ENCODE assay signal across 10 mouse cellular contexts in the genomic region with DNA sequence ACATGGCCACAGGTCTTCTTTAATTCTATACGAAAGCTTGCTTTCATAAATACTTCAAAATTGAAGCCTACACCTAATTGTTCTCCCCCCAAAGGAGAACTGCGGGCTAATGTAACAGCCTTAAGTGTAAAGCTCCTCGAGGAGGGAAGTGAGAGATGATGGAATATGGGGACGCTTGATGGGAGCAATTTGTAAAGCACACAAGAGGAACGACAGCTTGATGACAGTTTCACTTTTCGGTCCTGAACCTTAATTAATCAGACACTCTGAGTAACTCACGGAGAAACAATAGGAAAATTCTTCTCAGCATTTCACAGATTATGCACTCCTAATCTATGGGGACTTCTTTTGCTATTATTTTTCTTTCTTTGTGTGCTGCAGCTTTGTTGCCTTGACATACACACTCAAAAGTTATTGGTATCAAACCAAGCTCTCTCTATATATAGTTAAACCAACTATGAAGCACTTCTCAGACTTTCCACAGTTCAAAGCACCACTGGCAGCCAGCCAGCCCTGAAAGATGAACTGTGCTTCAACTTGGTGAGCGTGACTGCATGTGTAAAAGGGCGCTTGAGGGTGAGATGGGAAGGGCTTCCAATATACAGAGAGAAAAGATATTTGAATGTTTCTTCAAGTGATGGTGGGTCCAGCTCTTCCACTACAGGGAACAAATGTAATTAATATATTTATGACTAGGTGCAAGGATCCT.
A peak's percentile ranks its signal among the peaks of the same experiment; 100 is the strongest.
DNase-seq lines count a peak whose midpoint lies in the region; ATAC-seq and TF ChIP-seq lines count a peak whose summit lies in the region.
"Had no signal": no experiment of that assay in that cellular context is flagged by ENCODE, and none has a peak within 500 bp of the region (broad histone marks: within the 10 kb centered on the region; RNA-seq: fewer than 3 reads in every experiment).

No protein-coding gene starts in this region.

- H3K4me3 ChIP-seq in hindbrain, embryonic 14.5 days (replicated peaks; ENCODE audit: low read length) = no peak overlapping the region
- H3K4me3 ChIP-seq in hindbrain, embryonic 12.5 days = no peak overlapping the region
- H3K4me3 ChIP-seq: embryonic facial prominence, embryonic 15.5 days had no signal

- no peaks in the 10 kb centered on the region for H3K9me3 ChIP-seq in hindbrain, embryonic 14.5 days (ENCODE audit: control insufficient read depth, low read length)
- no peaks in the 10 kb centered on the region for H3K9me3 ChIP-seq in hindbrain, embryonic 12.5 days (replicated peaks)
- H3K9me3 ChIP-seq: embryonic facial prominence, embryonic 15.5 days had no signal

- peak; percentile 1 to 8 for DNase-seq in adrenal gland, postnatal 36 days
- no peak for DNase-seq in adrenal gland, adult 18-20 months (ENCODE audit: low spot score in 2 of 2)
- peak; percentile 49 for DNase-seq in hindbrain, embryonic 14.5 days (ENCODE audit: low spot score)
- peak; percentile 65 for DNase-seq in brain, embryonic 14.5 days (ENCODE audit: low read depth)
- DNase-seq in kidney, postnatal 10 days = peak; percentile 79
- no peak for DNase-seq in thymus, postnatal 14 days
- DNase-seq in ovary, postnatal 36 days (ENCODE audit: low spot score) = no peak
- DNase-seq: gastrocnemius, postnatal 36 days had no signal

- H3K9ac ChIP-seq in hindbrain, embryonic 14.5 days = no peak overlapping the region
- H3K9ac ChIP-seq in hindbrain, embryonic 12.5 days = no peak overlapping the region
- H3K9ac ChIP-seq: embryonic facial prominence, embryonic 15.5 days had no signal

- ATAC-seq in hindbrain, embryonic 14.5 days (ENCODE audit: low FRiP score) = no peak
- no peak for ATAC-seq in hindbrain, embryonic 12.5 days (ENCODE audit: low FRiP score)

- TF ChIP-seq CTCF in brain, embryonic 14.5 days (IDR thresholded peaks at IDR 0.05; ENCODE audit: borderline replicate concordance, extremely low read depth, insufficient read depth, insufficient read length) = no peak

- TF ChIP-seq POLR2A in brain, embryonic 14.5 days (IDR thresholded peaks at IDR 0.05; ENCODE audit: borderline replicate concordance, extremely low read depth, insufficient read depth, insufficient read length, poor library complexity, severe bottlenecking) = no peak

- H3K27me3 ChIP-seq in hindbrain, embryonic 14.5 days (ENCODE audit: control insufficient read depth, insufficient read depth, low read length) = no peaks in the 10 kb centered on the region
- no peaks in the 10 kb centered on the region for H3K27me3 ChIP-seq in hindbrain, embryonic 12.5 days
- H3K27me3 ChIP-seq: embryonic facial prominence, embryonic 15.5 days had no signal

- no peak overlapping the region for H3K27ac ChIP-seq in hindbrain, embryonic 14.5 days
- H3K27ac ChIP-seq in hindbrain, embryonic 12.5 days = no peak overlapping the region
- H3K27ac ChIP-seq: embryonic facial prominence, embryonic 15.5 days had no signal

- H3K36me3 ChIP-seq in hindbrain, embryonic 14.5 days (replicated peaks; ENCODE audit: control insufficient read depth, insufficient read depth) = no peaks in the 10 kb centered on the region
- H3K36me3 ChIP-seq in hindbrain, embryonic 12.5 days = no peaks in the 10 kb centered on the region
- H3K36me3 ChIP-seq: embryonic facial prominence, embryonic 15.5 days had no signal

- H3K4me2 ChIP-seq in hindbrain, embryonic 14.5 days (replicated peaks) = no peak overlapping the region
- no peak overlapping the region for H3K4me2 ChIP-seq in hindbrain, embryonic 12.5 days (replicated peaks)
- H3K4me2 ChIP-seq: embryonic facial prominence, embryonic 15.5 days had no signal

- no peaks in the 10 kb centered on the region for H3K4me1 ChIP-seq in hindbrain, embryonic 14.5 days (replicated peaks; ENCODE audit: control insufficient read depth, insufficient read depth, low read length)
- H3K4me1 ChIP-seq in hindbrain, embryonic 12.5 days = no peaks in the 10 kb centered on the region
- H3K4me1 ChIP-seq: embryonic facial prominence, embryonic 15.5 days had no signal

- 56% methylated on average over 9 of the region's 9 CpGs for WGBS in hindbrain, embryonic 14.5 days
- 63% methylated on average over 9 of the region's 9 CpGs for WGBS in hindbrain, embryonic 12.5 days

Comparison
In these comparisons a context has a peak if more than half of its experiments do, and no peak if none do; other contexts are left out.
1. DNase-seq: peak in adrenal gland, postnatal 36 days (2 of 2), hindbrain, embryonic 14.5 days (single experiment), brain, embryonic 14.5 days (single experiment) and kidney, postnatal 10 days (single experiment); none in adrenal gland, adult 18-20 months (0 of 2), thymus, postnatal 14 days (single experiment) and ovary, postnatal 36 days (single experiment).